Mouse (Mus musculus) liver, embryonic 12.5 days (tissue): ENCODE data around the gene Igfbp7. TPM values are rescaled to one million over a fixed set of nuclear protein-coding genes. Genes with fewer than 3 reads are reported as not detected.

Source experiments
- ATAC-seq: fragments of 200-750 bp; cut with Nextera tagmentation; 2 replicates; pipeline ENCODE4 v1.8.0; 2017; ENCODE audit warnings: moderate number of reproducible peaks, mild to moderate bottlenecking, moderate library complexity
- H3K27ac ChIP-seq: fragments of 300-500 bp; sonication (generic); 2 replicates; pipeline ENCODE4 v1.5.1; 2016; ENCODE audit warnings: mild to moderate bottlenecking
- H3K27me3 ChIP-seq: fragments of 300-500 bp; sonication (generic); replicated peaks from 2 replicates; pipeline ENCODE4 v1.6.1; 2016; ENCODE audit warnings: mild to moderate bottlenecking, moderate library complexity
- H3K36me3 ChIP-seq: fragments of 300-500 bp; sonication (generic); 2 replicates; pipeline ENCODE4 v1.6.1; 2016; ENCODE audit warnings: mild to moderate bottlenecking, moderate library complexity
- H3K4me1 ChIP-seq: fragments of 300-500 bp; sonication (generic); 2 replicates; pipeline ENCODE4 v1.6.1; 2016
- H3K4me2 ChIP-seq: fragments of 300-500 bp; sonication (generic); 2 replicates; pipeline ENCODE4 v1.6.1; 2016; ENCODE audit warnings: mild to moderate bottlenecking, moderate library complexity
- H3K4me3 ChIP-seq: fragments of 300-500 bp; sonication (generic); 2 replicates; pipeline ENCODE4 v1.5.1; 2016; ENCODE audit warnings: mild to moderate bottlenecking, moderate library complexity
- H3K9ac ChIP-seq: fragments of 300-500 bp; sonication (generic); 2 replicates; pipeline ENCODE4 v1.6.1; 2016; ENCODE audit warnings: mild to moderate bottlenecking, moderate library complexity
- H3K9me3 ChIP-seq: fragments of 300-500 bp; sonication (generic); replicated peaks from 2 replicates; pipeline ENCODE4 v1.6.1; 2016; ENCODE audit warnings: mild to moderate bottlenecking, moderate library complexity
- WGBS: fragments of 180-500 bp; shearing (Covaris S2); methylation state at CpG from one replicate; pipeline ENCODE4 v1.1.7; 2016; ENCODE audit not compliant: insufficient replicate concordance; 5-methylcytosine and 5-hydroxymethylcytosine counted together
- polyA plus RNA-seq: library from polyadenylated mRNA; unstranded; fragments of >200 nt; fragmentation: Nextera tagmentation; extraction: Ambion mirVana; gene quantifications from 2 replicates; pipeline ENCODE4 v1.2.1, GENCODE M21; 2016

The Igfbp7 gene
- polyA plus RNA-seq, 1 experiment from 2014 or later, result 13.4 TPM

GRCm38 (mm10) chr5:77358347-77358746, 49.5 kb downstream of the Igfbp7 start:
- ATAC-seq, result peak; percentile 45
- Histone ChIP-seq H3K36me3 (no peaks in the 10 kb centered on the region), H3K4me1 (peaks cover 26% of the 10 kb centered on the region), H3K4me3 (peak overlapping the region; percentile 48), H3K27me3 (0 out of 2 replicates have a peak, but pooled peaks cover 4% of the 10 kb centered on the region), H3K9ac (peak overlapping the region; percentile 10), H3K27ac (0 out of 2 replicates have a peak overlapping the region, but pooled peaks have one; percentile 36), H3K9me3 (no peaks in the 10 kb centered on the region), H3K4me2 (peak overlapping the region; percentile 66)
- 6% methylated on average over 10 of the region's 10 CpGs for WGBS

- H3K4me2 ChIP-seq, result peak overlapping the region; percentile 66
- 19% methylated on average over 22 of the region's 22 CpGs for WGBS
Observed at GRCm38 (mm10) chr5:77357405-77358149, 50.3 kb downstream of the Igfbp7 start.

GRCm38 (mm10) chr5:77355307-77356265, 52.3 kb downstream of the Igfbp7 start:
- no peak overlapping the region for H3K4me2 ChIP-seq
- H3K36me3 ChIP-seq, result peaks cover 6% of the 10 kb centered on the region
- H3K27ac ChIP-seq, result no peak overlapping the region
- 0 out of 2 replicates have a peak, but pooled peaks cover 4% of the 10 kb centered on the region for H3K27me3 ChIP-seq
- no peak for ATAC-seq
- peaks cover 26% of the 10 kb centered on the region for H3K4me1 ChIP-seq
- H3K9me3 ChIP-seq, result no peaks in the 10 kb centered on the region
- no peak overlapping the region for H3K9ac ChIP-seq
- 64% methylated on average over 19 of the region's 19 CpGs for WGBS
- no peak overlapping the region for H3K4me3 ChIP-seq

More at GRCm38 (mm10) chr5:77357405-77358149, 50.3 kb downstream of the Igfbp7 start:
- H3K27ac ChIP-seq, result no peak overlapping the region
- peak overlapping the region; percentile 48 for H3K4me3 ChIP-seq
- H3K27me3 ChIP-seq, result 0 out of 2 replicates have a peak, but pooled peaks cover 4% of the 10 kb centered on the region
- H3K9me3 ChIP-seq, result no peaks in the 10 kb centered on the region
- H3K9ac ChIP-seq, result peak overlapping the region; percentile 10; the same call in 1 of the 2 replicates
- H3K36me3 ChIP-seq, result no peaks in the 10 kb centered on the region
- peak; percentile 78 for ATAC-seq
- peaks cover 26% of the 10 kb centered on the region for H3K4me1 ChIP-seq

- Histone ChIP-seq H3K4me2 (peak overlapping the region; percentile 58), H3K36me3 (peaks cover 18% of the 10 kb centered on the region), H3K9ac (no peak overlapping the region), H3K4me1 (peaks cover 26% of the 10 kb centered on the region), H3K27me3 (0 out of 2 replicates have a peak, but pooled peaks cover 4% of the 10 kb centered on the region), H3K9me3 (no peaks in the 10 kb centered on the region), H3K4me3 (peak overlapping the region; percentile 29; the same call in 1 of the 2 replicates), H3K27ac (no peak overlapping the region)
- ATAC-seq, result peak; percentile 38; the same call in 1 of the 2 replicates
- 3% methylated on average over 16 of the region's 16 CpGs for WGBS
Observed at GRCm38 (mm10) chr5:77354361-77354787, 53.5 kb downstream of the Igfbp7 start.

GRCm38 (mm10) chr5:77351691-77352090, 56.1 kb downstream of the Igfbp7 start:
- 0 out of 2 replicates have a peak, but pooled peaks cover 4% of the 10 kb centered on the region for H3K27me3 ChIP-seq
- no peak overlapping the region for H3K9ac ChIP-seq
- H3K4me3 ChIP-seq, result no peak overlapping the region
- H3K27ac ChIP-seq, result no peak overlapping the region
- ATAC-seq, result no peak
- WGBS, result 79% methylated on average over 9 of the region's 9 CpGs
- no peak overlapping the region for H3K4me2 ChIP-seq
- H3K36me3 ChIP-seq, result peaks cover 45% of the 10 kb centered on the region
- H3K4me1 ChIP-seq, result peaks cover 9% of the 10 kb centered on the region; the same call in 1 of the 2 replicates
- H3K9me3 ChIP-seq, result no peaks in the 10 kb centered on the region

- no peak; the same call in 1 of the 2 replicates for ATAC-seq
- no peak overlapping the region for H3K9ac ChIP-seq
- no peak overlapping the region for H3K27ac ChIP-seq
- WGBS, result 84% methylated on average over 15 of the region's 15 CpGs
- H3K27me3 ChIP-seq, result 0 out of 2 replicates have a peak, but pooled peaks cover 4% of the 10 kb centered on the region
- H3K4me1 ChIP-seq, result peaks cover 9% of the 10 kb centered on the region; the same call in 1 of the 2 replicates
- H3K4me3 ChIP-seq, result no peak overlapping the region
- H3K36me3 ChIP-seq, result peaks cover 60% of the 10 kb centered on the region
- no peak overlapping the region for H3K4me2 ChIP-seq
- H3K9me3 ChIP-seq, result no peaks in the 10 kb centered on the region
Observed at GRCm38 (mm10) chr5:77349971-77350658, 57.7 kb downstream of the Igfbp7 start.

GRCm38 (mm10) chr5:77348901-77349300, 58.9 kb downstream of the Igfbp7 start:
- 90% methylated on average over 8 of the region's 8 CpGs for WGBS
- Histone ChIP-seq H3K36me3 (peaks cover 72% of the 10 kb centered on the region), H3K27ac (no peak overlapping the region), H3K4me1 (no peaks in the 10 kb centered on the region), H3K4me3 (no peak overlapping the region), H3K4me2 (no peak overlapping the region), H3K27me3 (0 out of 2 replicates have a peak, but pooled peaks cover 3% of the 10 kb centered on the region), H3K9ac (no peak overlapping the region), H3K9me3 (no peaks in the 10 kb centered on the region)
- no peak for ATAC-seq

GRCm38 (mm10) chr5:77340033-77340432, 67.8 kb downstream of the Igfbp7 start:
- peaks cover 100% of the 10 kb centered on the region for H3K36me3 ChIP-seq
- H3K9ac ChIP-seq, result no peak overlapping the region
- no peak for ATAC-seq
- no peak overlapping the region for H3K27ac ChIP-seq
- WGBS, result 79% methylated on average over 4 of the region's 4 CpGs
- no peaks in the 10 kb centered on the region for H3K4me1 ChIP-seq
- no peaks in the 10 kb centered on the region for H3K9me3 ChIP-seq
- no peak overlapping the region for H3K4me3 ChIP-seq
- no peaks in the 10 kb centered on the region for H3K27me3 ChIP-seq
- no peak overlapping the region for H3K4me2 ChIP-seq

GRCm38 (mm10) chr5:77330154-77330553, 77.7 kb downstream of the Igfbp7 start:
- WGBS, result 73% methylated on average over 5 of the region's 5 CpGs

GRCm38 (mm10) chr5:77324936-77325335, 82.9 kb downstream of the Igfbp7 start:
- H3K27me3 ChIP-seq, result no peaks in the 10 kb centered on the region
- H3K4me1 ChIP-seq, result no peaks in the 10 kb centered on the region
- no peak for ATAC-seq
- H3K9me3 ChIP-seq, result no peaks in the 10 kb centered on the region
- H3K27ac ChIP-seq, result no peak overlapping the region
- no peak overlapping the region for H3K4me2 ChIP-seq
- H3K9ac ChIP-seq, result no peak overlapping the region
- peaks cover 98% of the 10 kb centered on the region for H3K36me3 ChIP-seq
- WGBS, result 80% methylated on average over 1 of the region's 1 CpGs
- no peak overlapping the region for H3K4me3 ChIP-seq

More at GRCm38 (mm10) chr5:77330154-77330553, 77.7 kb downstream of the Igfbp7 start:
- Histone ChIP-seq H3K27me3 (no peaks in the 10 kb centered on the region), H3K9ac (no peak overlapping the region), H3K4me1 (no peaks in the 10 kb centered on the region), H3K4me3 (no peak overlapping the region), H3K9me3 (no peaks in the 10 kb centered on the region), H3K27ac (no peak overlapping the region), H3K4me2 (no peak overlapping the region), H3K36me3 (peaks cover 92% of the 10 kb centered on the region)
- ATAC-seq, result no peak

GRCm38 (mm10) chr5:77314986-77315385, 92.9 kb downstream of the Igfbp7 start:
- ATAC-seq, result no peak
- no peak overlapping the region for H3K4me3 ChIP-seq
- H3K9ac ChIP-seq, result no peak overlapping the region
- 81% methylated on average over 6 of the region's 6 CpGs for WGBS
- no peak overlapping the region for H3K4me2 ChIP-seq
- H3K36me3 ChIP-seq, result peaks cover 74% of the 10 kb centered on the region
- peaks cover 16% of the 10 kb centered on the region for H3K4me1 ChIP-seq
- no peaks in the 10 kb centered on the region for H3K27me3 ChIP-seq
- H3K27ac ChIP-seq, result no peak overlapping the region
- no peaks in the 10 kb centered on the region for H3K9me3 ChIP-seq
